Mouse (Mus musculus): ENCODE measurements around the gene Gm20388. TPM values are rescaled to one million over a fixed set of nuclear protein-coding genes. Genes with fewer than 3 reads are reported as not detected.

The Gm20388 gene
- polyA plus RNA-seq, 1 experiment from 2014 or later: 8.3 TPM

DNA sequence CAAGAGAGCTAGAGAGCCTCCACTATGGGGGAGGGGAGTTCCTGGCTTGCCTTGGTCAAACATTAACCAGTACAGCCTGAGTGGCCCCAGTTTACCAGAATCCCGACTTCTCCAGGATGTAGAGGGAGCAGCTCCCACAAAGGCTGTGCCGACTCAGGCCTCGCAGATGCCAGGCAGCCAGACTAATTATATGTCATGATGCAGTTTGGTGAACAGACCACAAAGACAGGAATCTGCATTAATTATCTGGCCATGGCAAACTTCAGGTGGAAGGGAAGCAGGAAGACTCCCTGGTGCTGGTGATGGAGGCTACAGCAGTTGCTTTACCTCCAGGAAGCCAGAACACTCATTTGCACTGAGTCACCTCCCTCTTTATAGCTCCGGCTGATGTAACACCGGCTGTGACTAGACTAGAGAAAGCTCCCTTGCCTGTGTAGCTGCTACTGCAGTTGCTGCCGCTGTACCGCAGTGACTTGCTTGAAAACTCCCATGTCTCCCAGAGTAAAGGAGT is 1987.3 kb downstream of the Gm20388 start:
- DNase-seq (ENCODE audit: low spot score): peak; percentile 79
- peak; percentile 74 for ATAC-seq (replicated peaks; ENCODE audit: low FRiP score, low TSS enrichment, low read depth)
- Histone ChIP-seq H3K9ac (ENCODE audit: low read length) (peak overlapping the region; percentile 40), H3K4me1 (replicated peaks; ENCODE audit: control insufficient read depth, insufficient read depth, low read length) (peaks cover 41% of the 10 kb centered on the region), H3K36me3 (ENCODE audit: control insufficient read depth, insufficient read depth, low read length) (peaks cover 12% of the 10 kb centered on the region), H3K9me3 (ENCODE audit: control insufficient read depth, low read length) (no peaks in the 10 kb centered on the region), H3K27me3 (replicated peaks; ENCODE audit: control insufficient read depth, insufficient read depth, low read length) (no peaks in the 10 kb centered on the region), H3K4me2 (ENCODE audit: low read length) (peak overlapping the region; percentile 43), H3K4me3 (ENCODE audit: low read depth, low read length) (0 out of 2 replicates have a peak overlapping the region, but pooled peaks have one; percentile 12), H3K27ac (ENCODE audit: low read depth) (peak overlapping the region; percentile 89)
- 5% methylated on average over 7 of the region's 7 CpGs for WGBS

DNA sequence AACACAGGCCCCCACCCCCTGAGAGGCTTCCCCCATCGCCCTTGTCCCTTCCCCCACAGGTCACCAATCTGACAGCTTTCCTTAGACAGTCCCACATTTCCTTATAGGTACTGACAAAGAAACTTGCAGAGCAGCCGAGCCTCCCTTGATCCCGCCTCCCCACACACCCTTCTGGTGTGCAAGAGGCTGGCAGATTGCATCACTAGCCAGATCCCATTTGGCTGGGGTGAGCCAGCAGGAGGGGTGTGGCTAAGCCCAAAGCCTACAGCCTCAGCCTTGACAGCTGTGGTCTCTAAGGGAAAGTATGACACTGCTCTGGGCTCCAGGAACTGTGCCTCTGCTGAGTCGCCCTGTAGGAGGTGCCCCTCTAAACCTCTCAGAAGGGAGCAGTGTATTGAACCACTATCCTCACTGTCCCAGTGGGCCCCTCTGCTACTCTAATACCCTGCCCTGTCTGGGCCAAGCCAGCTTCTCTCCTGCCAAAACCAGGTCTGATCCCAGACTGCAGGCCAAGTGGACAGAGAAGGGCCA is 1987.8 kb downstream of the Gm20388 start:
- Histone ChIP-seq H3K4me3 (ENCODE audit: low read depth, low read length) (0 out of 2 replicates have a peak overlapping the region, but pooled peaks have one; percentile 12), H3K4me2 (ENCODE audit: low read length) (peak overlapping the region; percentile 43), H3K36me3 (ENCODE audit: control insufficient read depth, insufficient read depth, low read length) (peaks cover 12% of the 10 kb centered on the region), H3K4me1 (replicated peaks; ENCODE audit: control insufficient read depth, insufficient read depth, low read length) (peaks cover 41% of the 10 kb centered on the region), H3K27me3 (replicated peaks; ENCODE audit: control insufficient read depth, insufficient read depth, low read length) (no peaks in the 10 kb centered on the region), H3K9ac (ENCODE audit: low read length) (peak overlapping the region; percentile 40), H3K9me3 (ENCODE audit: control insufficient read depth, low read length) (no peaks in the 10 kb centered on the region), H3K27ac (ENCODE audit: low read depth) (peak overlapping the region; percentile 89)
- peak; percentile 85 for DNase-seq (ENCODE audit: low spot score)
- peak; percentile 93 for ATAC-seq (replicated peaks; ENCODE audit: low FRiP score, low TSS enrichment, low read depth)
- 1% methylated on average over 4 of the region's 4 CpGs for WGBS

- no peak for DNase-seq (ENCODE audit: low spot score)
- no peak for ATAC-seq (replicated peaks; ENCODE audit: low FRiP score, low TSS enrichment, low read depth)
- Histone ChIP-seq H3K27ac (ENCODE audit: low read depth) (peak overlapping the region; percentile 89), H3K4me1 (replicated peaks; ENCODE audit: control insufficient read depth, insufficient read depth, low read length) (peaks cover 41% of the 10 kb centered on the region), H3K9ac (ENCODE audit: low read length) (peak overlapping the region; percentile 25; the same call in 1 of the 2 replicates), H3K36me3 (ENCODE audit: control insufficient read depth, insufficient read depth, low read length) (peaks cover 12% of the 10 kb centered on the region), H3K27me3 (replicated peaks; ENCODE audit: control insufficient read depth, insufficient read depth, low read length) (no peaks in the 10 kb centered on the region), H3K4me3 (ENCODE audit: low read depth, low read length) (no peak overlapping the region), H3K4me2 (ENCODE audit: low read length) (peak overlapping the region; percentile 43), H3K9me3 (ENCODE audit: control insufficient read depth, low read length) (no peaks in the 10 kb centered on the region)
- WGBS: 77% methylated on average over 18 of the region's 18 CpGs
Measured at GRCm38 (mm10) chr8:121899180-121900044, 1988.8 kb downstream of the Gm20388 start.

GRCm38 (mm10) chr8:121901498-121902236 is 1991.0 kb downstream of the Gm20388 start:
- Histone ChIP-seq H3K4me2 (ENCODE audit: low read length) (no peak overlapping the region), H3K9me3 (ENCODE audit: control insufficient read depth, low read length) (no peaks in the 10 kb centered on the region), H3K4me1 (replicated peaks; ENCODE audit: control insufficient read depth, insufficient read depth, low read length) (peaks cover 48% of the 10 kb centered on the region), H3K36me3 (ENCODE audit: control insufficient read depth, insufficient read depth, low read length) (no peaks in the 10 kb centered on the region), H3K27ac (ENCODE audit: low read depth) (no peak overlapping the region), H3K27me3 (replicated peaks; ENCODE audit: control insufficient read depth, insufficient read depth, low read length) (no peaks in the 10 kb centered on the region), H3K9ac (ENCODE audit: low read length) (no peak overlapping the region), H3K4me3 (ENCODE audit: low read depth, low read length) (no peak overlapping the region)
- DNase-seq (ENCODE audit: low spot score): no peak
- no peak for ATAC-seq (replicated peaks; ENCODE audit: low FRiP score, low TSS enrichment, low read depth)
- 41% methylated on average over 8 of the region's 8 CpGs for WGBS

DNA sequence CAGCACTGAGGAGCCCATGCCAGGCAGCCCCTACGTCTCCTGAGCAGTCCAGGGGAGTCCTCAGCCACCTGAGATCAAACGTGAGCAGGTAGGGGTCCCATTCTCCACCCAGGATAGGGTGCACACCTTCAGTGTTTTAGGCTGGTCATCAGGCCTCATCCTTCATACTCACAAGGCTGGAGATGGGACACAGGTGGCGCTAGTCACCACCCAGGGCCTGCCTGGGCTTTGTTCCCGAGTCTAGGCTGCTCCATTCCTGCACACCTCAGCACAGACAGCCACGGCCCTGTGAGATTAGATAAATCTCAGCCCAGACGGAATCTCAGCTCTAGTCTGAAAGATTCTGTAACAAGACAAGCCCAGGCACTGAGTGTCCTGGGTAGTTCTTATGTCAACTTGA is 1993.3 kb downstream of the Gm20388 start:
- Histone ChIP-seq H3K27me3 (replicated peaks; ENCODE audit: control insufficient read depth, insufficient read depth, low read length) (0 out of 2 replicates have a peak, but pooled peaks cover 3% of the 10 kb centered on the region), H3K9ac (ENCODE audit: low read length) (no peak overlapping the region), H3K4me3 (ENCODE audit: low read depth, low read length) (no peak overlapping the region), H3K4me2 (ENCODE audit: low read length) (no peak overlapping the region), H3K36me3 (ENCODE audit: control insufficient read depth, insufficient read depth, low read length) (no peaks in the 10 kb centered on the region), H3K27ac (ENCODE audit: low read depth) (no peak overlapping the region), H3K4me1 (replicated peaks; ENCODE audit: control insufficient read depth, insufficient read depth, low read length) (peaks cover 35% of the 10 kb centered on the region), H3K9me3 (ENCODE audit: control insufficient read depth, low read length) (no peaks in the 10 kb centered on the region)
- 63% methylated on average over 6 of the region's 6 CpGs for WGBS
- no peak for DNase-seq (ENCODE audit: low spot score)
- no peak for ATAC-seq (replicated peaks; ENCODE audit: low FRiP score, low TSS enrichment, low read depth)

DNA sequence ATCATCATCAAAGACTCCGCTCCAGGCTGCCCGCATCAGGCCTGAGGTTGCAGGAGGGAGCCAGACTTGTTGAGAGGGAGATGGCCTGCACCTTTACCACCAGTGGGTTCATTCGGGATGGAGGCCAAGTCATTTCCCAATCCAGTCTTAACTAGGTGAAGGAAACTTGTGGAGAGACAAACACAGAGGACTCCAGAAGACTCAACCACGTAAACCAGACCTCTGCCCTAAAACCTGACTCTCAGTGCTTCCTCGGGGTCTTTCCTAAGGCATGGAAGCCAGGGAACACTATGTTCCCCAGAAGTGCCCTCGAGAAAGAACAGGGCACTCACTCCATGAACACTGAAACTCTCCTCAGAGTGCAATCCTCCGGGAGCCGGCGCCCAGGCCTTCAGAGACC is 1994.4 kb downstream of the Gm20388 start:
- WGBS: 87% methylated on average over 9 of the region's 9 CpGs
- DNase-seq (ENCODE audit: low spot score) (no peak), ATAC-seq (replicated peaks; ENCODE audit: low FRiP score, low TSS enrichment, low read depth) (no peak)
- no peak overlapping the region for H3K27ac ChIP-seq (ENCODE audit: low read depth)
- H3K9me3 ChIP-seq (ENCODE audit: control insufficient read depth, low read length): no peaks in the 10 kb centered on the region
- no peak overlapping the region for H3K4me2 ChIP-seq (ENCODE audit: low read length)
- no peak overlapping the region for H3K4me3 ChIP-seq (ENCODE audit: low read depth, low read length)
- no peak overlapping the region for H3K9ac ChIP-seq (ENCODE audit: low read length)
- peaks cover 31% of the 10 kb centered on the region for H3K4me1 ChIP-seq (replicated peaks; ENCODE audit: control insufficient read depth, insufficient read depth, low read length)
- H3K27me3 ChIP-seq (replicated peaks; ENCODE audit: control insufficient read depth, insufficient read depth, low read length): 0 out of 2 replicates have a peak, but pooled peaks cover 3% of the 10 kb centered on the region
- no peaks in the 10 kb centered on the region for H3K36me3 ChIP-seq (ENCODE audit: control insufficient read depth, insufficient read depth, low read length)

GRCm38 (mm10) chr8:121905420-121905819 is 1994.8 kb downstream of the Gm20388 start:
- no peak overlapping the region for H3K9ac ChIP-seq (ENCODE audit: low read length)
- H3K27me3 ChIP-seq (replicated peaks; ENCODE audit: control insufficient read depth, insufficient read depth, low read length): 0 out of 2 replicates have a peak, but pooled peaks cover 3% of the 10 kb centered on the region
- no peaks in the 10 kb centered on the region for H3K36me3 ChIP-seq (ENCODE audit: control insufficient read depth, insufficient read depth, low read length)
- no peak overlapping the region for H3K27ac ChIP-seq (ENCODE audit: low read depth)
- H3K4me2 ChIP-seq (ENCODE audit: low read length): peak overlapping the region; percentile 95
- peaks cover 31% of the 10 kb centered on the region for H3K4me1 ChIP-seq (replicated peaks; ENCODE audit: control insufficient read depth, insufficient read depth, low read length)
- DNase-seq (ENCODE audit: low spot score) (no peak), ATAC-seq (replicated peaks; ENCODE audit: low FRiP score, low TSS enrichment, low read depth) (no peak)
- peak overlapping the region; percentile 76; the same call in 1 of the 2 replicates for H3K4me3 ChIP-seq (ENCODE audit: low read depth, low read length)
- WGBS: 50% methylated on average over 1 of the region's 1 CpGs
- no peaks in the 10 kb centered on the region for H3K9me3 ChIP-seq (ENCODE audit: control insufficient read depth, low read length)

DNA sequence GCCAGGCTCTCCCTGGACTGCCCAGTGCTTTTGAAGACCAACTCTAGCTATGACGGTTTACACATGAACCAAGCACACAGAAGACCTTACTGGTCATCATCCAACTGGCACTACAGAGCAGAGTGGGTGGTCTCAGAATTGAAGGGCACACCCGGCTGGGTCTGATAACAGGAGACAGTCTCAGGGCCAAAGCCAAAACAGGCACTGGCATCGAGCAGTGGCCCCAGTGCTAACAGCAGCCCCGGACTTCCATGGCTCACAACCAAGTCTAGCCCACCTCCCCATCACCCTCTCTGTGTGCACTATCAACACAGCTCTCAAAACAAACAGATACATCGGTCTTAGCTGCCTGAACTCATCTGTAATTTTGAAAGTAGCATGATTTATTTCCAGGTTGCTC is 1995.2 kb downstream of the Gm20388 start:
- peak overlapping the region; percentile 76 for H3K4me3 ChIP-seq (ENCODE audit: low read depth, low read length)
- H3K27me3 ChIP-seq (replicated peaks; ENCODE audit: control insufficient read depth, insufficient read depth, low read length): 0 out of 2 replicates have a peak, but pooled peaks cover 3% of the 10 kb centered on the region
- peak overlapping the region; percentile 95 for H3K4me2 ChIP-seq (ENCODE audit: low read length)
- H3K9me3 ChIP-seq (ENCODE audit: control insufficient read depth, low read length): no peaks in the 10 kb centered on the region
- peaks cover 31% of the 10 kb centered on the region for H3K4me1 ChIP-seq (replicated peaks; ENCODE audit: control insufficient read depth, insufficient read depth, low read length)
- H3K9ac ChIP-seq (ENCODE audit: low read length): peak overlapping the region; percentile 66
- no peaks in the 10 kb centered on the region for H3K36me3 ChIP-seq (ENCODE audit: control insufficient read depth, insufficient read depth, low read length)
- ATAC-seq (replicated peaks; ENCODE audit: low FRiP score, low TSS enrichment, low read depth) (no peak), DNase-seq (ENCODE audit: low spot score) (no peak)
- no peak overlapping the region for H3K27ac ChIP-seq (ENCODE audit: low read depth)
- WGBS: 33% methylated on average over 5 of the region's 5 CpGs
